Mouse (Mus musculus) kidney, adult 8-10 months (tissue): ENCODE results near the gene Htra3.

ENCODE experiments used
- DNase-seq, 2 experiments: peaks; one replicate each; pipeline ENCODE4 v3.0.0; 2022

Gene Htra3

DNA sequence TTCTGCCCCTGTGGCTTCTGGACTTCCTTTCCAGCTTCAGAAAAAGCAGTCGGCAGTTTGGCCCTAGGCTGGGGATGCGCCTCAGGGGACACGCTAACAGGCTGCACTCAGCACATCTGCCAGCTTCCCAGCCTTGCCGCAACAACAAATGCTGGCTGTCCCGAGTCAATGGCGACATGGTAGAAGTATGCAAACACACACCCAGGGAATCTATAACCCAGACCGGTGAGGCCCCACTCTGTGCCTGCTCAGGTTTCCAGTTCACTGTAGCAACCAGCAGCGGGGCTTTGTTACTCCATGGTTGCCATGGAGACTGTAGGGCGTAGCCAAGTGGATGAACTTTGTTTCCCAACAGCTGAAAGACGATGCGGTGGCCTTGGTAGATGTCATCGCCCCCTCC, 70.2 kb downstream of the Htra3 start:
- no peak for DNase-seq

DNA sequence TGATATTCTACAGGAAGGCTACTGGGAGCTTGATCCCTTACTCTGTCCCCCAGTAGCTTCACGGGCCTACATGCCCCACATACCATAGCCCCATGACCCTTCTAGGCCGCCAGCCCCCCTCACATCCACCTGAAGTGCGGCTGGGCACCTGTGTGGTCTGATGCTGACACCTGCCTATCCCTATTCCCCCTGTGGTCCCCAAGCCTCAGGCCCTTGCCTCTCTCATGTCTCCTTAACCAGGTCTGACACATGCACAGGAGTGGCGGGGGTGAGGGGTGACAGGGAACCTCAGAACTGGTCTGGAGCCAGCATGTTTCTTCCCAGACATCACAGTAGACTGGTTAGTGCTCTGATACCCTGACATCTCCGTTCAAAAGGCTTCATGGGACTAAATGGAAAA, 71.0 kb downstream of the Htra3 start:
- DNase-seq = no peak

DNA sequence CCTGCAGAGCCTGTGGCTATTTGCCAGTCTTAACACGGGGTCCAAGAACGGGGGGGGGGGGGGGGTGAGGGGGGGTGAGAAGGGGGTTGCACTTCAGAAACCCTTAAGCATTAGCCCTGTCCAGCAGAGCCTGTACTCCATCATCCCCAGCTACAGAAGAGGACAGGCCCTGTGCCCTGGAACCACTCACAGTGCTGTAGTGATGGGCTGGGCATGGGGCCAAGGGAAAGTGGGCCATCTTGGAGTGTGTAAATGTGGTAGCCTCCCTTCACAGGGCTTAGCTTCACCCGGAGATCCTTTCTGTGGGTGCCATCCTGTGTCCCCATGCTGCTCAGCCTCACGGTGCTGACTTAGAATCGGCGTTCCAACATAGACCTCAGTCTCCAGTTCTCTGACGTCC, 71.8 kb downstream of the Htra3 start:
- DNase-seq = no peak

DNA sequence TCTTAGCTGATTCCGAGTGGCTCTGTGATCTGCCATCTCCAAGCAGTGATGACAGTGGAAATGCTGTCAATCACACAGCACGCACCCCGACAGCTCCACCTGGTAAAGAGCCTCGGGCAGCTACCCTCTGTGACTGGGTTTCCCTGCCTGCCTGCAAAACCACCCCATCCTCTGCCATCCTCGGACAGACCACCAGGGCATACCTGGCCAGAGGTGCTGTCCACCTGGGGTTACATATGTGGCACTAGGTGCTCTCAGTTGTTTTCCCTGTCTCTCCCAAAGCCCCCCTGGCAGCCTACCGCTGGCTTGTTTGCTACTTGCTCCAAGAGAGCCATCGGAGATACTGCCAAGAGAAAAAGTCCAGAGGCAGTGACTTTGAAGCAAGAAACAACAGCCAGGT, 72.8 kb downstream of the Htra3 start:
- no peak for DNase-seq

DNA sequence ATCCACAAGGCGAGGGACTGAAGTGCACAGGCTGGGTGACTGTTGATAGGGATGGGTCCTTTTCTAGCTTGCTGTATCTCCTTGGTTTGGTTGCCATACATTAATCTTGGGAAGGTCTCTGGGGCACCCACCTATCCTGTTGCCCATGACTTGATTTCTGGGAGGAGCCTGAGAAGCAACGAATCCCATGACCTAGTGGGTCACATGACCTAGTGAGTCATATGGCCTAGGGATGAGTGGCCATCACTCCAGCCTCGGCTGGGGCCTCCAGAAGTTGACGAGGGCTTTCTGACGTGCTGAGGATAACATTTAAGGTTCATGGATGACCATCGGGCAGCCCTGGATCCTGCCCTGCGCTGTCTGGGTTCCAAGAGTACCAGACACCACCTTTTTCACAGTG, 74.2 kb downstream of the Htra3 start:
- no peak for DNase-seq
